Mouse (Mus musculus) cerebellum, postnatal 36 days (tissue): ENCODE results near the gene Cenpt.
A peak's percentile ranks its signal among the peaks of the same experiment; 100 is the strongest.

Source experiments
- DNase-seq, 2 experiments: peaks; one replicate each; pipeline ENCODE4 v3.0.0; 2021 to 2022; ENCODE audit warnings: mixed read lengths in 2 of 2

Gene Cenpt

DNA sequence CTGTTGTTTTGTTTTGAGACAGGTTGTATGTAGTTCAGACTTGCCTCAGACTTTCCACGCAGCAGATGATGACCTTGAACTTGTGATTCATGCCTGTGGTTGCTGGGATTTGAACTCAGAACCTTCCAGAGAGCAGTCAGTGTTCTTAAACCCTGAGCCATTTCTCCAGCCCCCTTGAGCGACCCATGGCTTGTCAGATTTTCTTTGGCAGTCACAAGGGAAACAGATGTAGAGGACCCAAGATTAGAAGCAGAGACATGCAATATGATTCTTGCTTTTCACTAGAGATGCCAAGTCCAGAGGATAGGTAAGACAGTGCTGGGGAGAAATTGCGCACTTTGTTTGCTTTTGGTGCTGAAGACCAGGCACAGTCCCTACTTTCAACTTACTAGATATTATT, at the start of gene Cenpt:
TSS of gene Cenpt (minus strand) at position 101 of the 400 bp plus-strand sequence.
- DNase-seq: no peak

DNA sequence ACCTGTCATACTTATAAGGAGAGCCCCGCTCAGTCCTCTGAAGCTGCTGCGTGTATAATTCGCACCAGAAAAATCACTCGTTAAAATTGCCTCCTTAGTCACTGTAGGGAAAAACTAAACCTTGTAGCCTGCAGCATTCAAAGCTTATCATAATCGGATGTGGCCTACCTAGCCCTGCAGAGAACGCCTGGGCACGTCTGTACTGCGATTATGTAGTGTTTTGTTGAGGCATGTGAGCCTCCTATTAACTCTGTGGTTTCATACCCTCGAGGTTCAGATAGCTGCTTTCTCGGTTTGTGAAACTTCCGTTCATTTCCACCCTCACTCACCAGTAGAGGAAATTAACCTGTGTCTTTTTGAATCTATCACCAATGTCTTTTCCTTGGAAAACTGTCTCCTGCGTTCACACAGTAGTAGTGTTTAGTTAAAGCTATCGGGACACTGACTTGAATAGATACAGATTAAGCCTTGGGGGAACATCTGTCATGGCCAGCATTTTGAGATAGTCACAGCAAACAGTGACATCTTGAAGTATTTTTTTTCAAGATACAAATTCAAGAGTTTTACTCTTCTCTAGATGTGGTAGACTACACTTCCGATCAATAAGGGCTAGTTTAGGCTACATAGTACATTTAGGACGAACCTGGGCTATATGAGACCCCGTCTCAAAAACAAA, 48.0 kb upstream of the Cenpt start:
- no peak for DNase-seq

DNA sequence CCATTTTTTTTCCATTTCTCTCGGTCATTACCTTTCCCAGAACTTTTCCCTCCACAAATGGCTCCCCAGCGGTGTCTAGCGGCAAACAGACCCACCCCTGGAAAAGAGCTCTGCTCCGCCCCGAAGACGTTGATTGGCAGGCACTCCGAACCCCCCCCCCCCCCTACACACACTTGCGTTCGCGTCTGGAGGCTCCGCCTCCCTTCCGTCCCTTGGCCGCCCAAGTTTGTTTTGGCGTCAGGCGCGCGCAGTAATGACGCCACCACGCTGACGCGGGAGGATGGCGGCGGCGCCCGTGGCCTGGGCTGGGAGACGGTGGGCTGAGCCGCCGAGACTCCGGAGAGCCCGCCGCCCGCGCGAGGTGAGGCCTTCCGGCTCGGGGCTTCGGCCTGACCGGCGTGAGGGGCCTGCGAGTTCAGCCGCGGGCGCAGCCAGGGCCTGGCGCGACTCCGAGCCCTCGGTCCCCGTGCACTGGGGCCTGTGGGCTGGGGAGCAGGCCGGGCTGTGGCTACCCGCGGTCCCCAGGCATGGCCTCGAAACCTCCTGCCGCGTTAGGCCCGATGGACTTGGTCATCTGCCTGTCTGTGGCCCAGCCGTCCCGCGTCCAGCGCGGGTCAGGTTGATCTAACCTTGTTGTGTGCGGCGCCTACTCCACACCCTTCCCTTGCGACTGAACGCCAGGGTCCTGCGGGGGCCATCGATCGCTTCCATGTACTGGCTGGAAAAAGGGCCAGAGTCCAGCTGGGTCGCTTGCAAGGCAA, 47.3 kb upstream of the Cenpt start, which contains the start of gene Pskh1:
TSS of gene Pskh1 (plus strand) at position 262 of the 761 bp plus-strand sequence.
- peak; percentile 91 for DNase-seq

DNA sequence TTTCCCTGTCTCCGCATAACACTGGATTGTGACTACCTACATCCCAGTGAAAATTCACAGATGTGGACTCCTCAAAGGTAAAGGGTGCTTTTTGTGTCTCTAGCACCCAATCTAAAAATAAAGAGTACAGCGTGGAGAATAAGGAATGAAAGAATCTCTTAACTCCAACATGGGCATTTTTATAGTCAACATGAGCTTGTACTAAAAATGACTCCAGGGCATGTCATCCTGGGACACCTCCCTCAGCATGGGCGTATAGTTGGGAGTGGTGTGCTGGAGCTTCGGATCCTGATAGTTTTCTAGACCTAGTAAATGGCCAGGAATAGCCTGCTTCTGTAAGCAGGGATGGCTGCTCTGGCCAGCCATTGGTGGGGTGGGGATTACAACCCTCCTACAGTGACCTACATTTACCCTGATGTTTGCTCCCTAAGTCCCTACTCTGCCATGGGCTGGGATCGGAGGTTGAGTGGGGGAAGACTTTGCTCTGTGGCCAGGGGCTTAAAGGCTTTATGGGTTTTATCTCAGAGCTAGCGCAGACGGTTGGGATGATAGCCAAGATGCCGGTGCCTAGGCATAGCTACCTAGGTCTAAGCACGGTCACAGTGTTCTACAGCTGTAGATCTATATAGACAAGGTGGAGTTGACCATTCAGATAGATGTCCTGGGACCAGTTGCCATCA, 44.9 kb upstream of the Cenpt start:
- no peak for DNase-seq

DNA sequence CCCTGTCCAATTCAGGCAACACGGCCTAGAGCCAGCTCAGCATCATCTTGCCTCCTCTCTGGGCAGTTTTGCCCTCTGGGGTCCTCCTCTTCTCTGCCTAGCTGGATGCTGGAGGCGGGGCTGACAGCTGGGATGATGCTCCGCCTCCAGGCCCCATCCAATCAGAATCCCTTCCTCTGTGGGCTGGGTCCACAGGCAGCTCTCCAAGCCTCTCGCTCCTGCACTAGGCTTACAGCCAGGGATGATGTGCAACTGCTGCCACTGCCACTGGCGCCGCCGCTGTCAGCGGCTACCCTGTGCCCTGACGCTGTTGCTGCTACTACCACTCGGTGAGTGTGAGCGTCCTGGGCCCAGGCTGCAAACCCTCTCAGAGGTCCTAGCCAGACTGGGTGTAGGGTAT, 40.3 kb upstream of the Cenpt start, which contains the start of gene Nrn1l:
TSS of gene Nrn1l (plus strand) at position 229 of the 400 bp plus-strand sequence.
- peak in 1 of 2 experiments; percentile 36 for DNase-seq

DNA sequence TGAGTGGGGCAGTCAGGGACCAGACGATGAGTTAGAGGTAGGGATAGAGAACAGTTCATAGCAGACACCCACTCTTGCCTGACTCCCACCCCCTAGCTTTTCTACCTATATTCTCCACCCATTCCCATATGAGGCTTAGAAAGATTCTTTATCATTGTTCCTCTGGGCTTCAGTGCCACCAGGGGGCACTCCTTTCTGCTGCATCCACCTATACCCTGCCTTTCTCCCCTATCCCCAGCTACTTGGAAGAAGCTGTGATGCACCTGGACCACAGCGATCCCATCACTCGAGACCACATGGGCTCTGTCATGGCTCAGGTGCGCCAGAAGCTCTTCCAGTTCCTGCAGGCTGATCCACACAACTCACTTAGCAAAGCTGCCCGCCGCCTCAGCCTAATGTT, 39.4 kb upstream of the Cenpt start:
- DNase-seq: no peak

DNA sequence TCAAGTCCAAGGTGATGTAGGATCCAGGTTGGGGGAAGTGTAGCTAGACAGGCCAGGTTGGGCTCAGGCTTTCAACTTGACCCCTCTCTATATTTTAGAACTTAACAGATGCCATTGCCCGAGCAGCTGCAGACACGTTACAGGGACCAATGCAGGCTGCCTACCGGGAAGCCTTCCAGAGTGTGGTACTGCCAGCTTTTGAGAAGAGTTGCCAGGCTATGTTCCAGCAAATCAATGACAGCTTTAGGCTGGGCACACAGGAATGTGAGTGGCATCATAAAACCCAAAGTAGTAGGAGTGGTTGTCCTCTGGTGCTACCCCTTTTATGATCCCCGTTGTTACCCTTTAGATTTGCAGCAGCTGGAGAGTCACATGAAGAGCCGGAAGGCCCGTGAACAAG, 37.8 kb upstream of the Cenpt start:
- no peak for DNase-seq

DNA sequence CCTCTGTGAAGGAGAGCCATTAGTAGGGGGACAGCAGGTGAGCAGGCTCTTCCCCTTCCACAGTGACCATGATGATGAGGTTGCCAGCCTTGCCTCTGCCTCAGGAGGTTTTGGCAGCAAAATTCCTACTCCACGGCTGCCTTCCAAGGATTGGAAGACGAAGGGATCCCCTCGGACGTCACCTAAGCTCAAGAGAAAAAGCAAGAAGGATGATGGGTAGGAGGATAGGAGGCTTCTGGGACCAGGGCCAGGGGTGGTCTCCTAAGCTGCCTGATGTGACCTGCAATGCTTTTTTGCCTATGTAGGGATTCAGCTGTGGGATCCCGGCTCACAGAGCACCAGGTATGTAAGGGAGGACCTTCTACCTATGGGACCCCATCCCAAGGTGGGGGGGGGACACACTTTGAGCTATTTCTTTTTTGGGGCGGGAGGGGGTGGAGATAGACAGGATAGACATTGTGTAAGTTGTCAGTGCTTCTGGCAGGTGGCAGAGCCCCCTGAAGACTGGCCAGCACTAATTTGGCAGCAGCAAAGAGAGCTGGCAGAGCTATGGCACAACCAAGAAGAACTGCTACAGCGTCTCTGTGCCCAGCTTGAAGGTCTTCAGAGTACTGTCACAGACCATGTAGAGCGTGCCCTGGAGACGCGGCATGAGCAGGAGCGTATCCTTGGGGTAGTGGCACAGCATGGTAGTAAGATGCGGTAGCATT, 36.8 kb upstream of the Cenpt start:
- DNase-seq: no peak

DNA sequence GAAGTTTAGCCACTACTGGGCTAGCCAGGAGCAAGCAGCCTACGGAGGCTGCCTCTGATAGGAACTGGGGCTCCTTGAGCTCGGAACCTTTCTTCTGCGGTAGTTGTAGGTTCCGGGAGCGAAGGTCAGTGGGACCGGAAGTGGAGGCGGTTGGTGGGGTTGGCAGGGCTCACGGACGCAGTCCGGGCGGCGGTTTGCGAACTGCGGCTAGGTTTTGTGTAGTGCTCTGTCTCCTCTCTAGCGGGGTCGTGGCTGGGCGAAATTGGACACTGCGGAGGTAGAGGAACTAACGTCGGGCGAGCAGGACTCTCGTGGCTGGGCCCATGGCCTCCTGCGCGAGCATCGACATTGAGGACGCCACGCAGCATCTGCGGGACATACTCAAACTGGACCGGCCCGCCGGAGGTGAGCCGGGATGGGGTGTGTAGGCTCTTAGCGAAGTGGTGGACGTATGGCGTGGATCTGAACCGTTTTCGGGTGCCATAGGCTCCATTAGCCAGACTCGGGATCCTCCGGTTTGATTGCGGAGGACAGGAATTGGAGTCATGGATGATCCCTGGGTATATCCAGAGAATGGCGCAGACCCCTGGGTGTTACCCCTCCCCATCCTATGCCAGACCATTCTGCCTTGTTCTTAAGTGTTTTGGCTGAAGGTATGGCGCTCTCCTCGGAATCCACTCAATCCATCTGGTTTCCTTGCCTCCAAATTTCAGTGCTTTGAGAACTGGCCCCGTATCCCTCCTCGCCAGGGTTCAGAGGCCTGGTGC, 27.9 kb upstream of the Cenpt start, which contains the start of gene Edc4:
TSS of gene Edc4 (plus strand) at position 128 of the 767 bp plus-strand sequence.
- peak; percentile 86 to 92 for DNase-seq

DNA sequence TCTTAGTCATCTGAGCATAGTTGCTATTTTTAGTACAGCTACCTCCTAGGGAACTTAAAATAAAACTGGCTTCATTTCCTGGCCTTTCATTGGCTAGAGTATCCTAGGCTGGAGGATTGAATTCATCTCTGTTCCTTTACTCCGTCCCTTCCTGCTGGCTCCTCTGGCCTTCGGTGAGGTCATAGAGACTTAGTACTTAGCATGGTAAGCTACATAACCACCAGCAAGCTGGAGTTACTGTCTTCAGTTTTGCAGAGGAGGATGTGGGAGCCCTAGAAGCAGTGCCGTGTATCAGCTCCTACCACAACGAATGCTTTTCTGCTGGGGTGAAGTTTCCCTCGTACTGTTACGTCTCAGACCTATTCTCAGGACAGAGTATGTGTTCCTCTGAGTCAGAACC, 21.2 kb upstream of the Cenpt start:
- peak; percentile 43 to 66 for DNase-seq

DNA sequence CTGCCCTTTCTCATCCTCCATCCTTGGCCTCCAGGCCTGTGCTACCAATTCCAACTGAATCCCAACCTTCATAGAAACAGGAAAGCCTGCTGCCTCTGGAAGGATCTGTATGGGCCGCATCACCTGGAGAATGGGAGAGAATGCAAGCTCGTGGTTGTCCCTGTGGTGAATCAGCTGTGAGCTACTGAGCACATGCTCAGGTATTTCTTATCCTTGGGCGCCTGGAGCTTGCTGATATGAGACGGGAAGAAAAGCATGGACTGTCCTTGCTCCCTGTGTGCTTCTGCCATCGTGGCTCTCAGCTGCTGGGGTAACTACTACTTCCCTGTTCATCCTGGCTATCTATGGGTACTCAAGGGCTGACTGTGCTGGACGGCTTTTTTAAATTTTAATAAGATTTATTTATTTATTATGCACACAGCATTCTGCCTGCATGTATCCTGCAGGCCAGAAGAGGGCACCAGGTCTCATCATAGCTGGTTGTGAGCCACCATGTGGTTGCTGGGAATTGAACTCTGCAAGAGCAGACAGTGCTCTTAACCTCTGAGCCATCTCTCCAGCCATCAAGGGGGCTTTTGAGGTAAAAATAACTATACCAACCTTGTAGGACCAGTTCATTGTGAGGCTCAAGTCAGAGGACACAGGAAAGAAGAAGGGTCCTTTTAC, 13.4 kb upstream of the Cenpt start:
- DNase-seq: no peak

DNA sequence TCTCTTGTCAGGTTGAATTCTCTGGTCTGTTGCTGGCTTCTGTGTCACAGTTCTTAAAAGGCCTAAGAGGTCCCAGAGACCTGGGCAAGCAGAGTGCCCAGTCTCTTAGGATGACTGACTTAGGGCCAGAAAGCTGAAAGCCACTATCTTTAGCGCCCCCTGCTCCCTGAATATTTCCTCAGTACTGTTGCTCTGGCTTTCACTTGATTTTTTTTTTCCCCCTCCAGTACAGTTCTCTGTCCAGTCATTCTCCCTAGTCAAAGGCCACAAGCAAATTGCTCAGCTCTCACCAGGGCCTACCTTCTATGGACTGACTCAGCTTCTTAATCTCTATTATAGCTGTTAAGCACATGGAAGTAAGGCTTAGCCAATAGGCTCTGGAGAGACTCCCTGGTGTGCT, 8.9 kb upstream of the Cenpt start:
- DNase-seq: no peak

DNA sequence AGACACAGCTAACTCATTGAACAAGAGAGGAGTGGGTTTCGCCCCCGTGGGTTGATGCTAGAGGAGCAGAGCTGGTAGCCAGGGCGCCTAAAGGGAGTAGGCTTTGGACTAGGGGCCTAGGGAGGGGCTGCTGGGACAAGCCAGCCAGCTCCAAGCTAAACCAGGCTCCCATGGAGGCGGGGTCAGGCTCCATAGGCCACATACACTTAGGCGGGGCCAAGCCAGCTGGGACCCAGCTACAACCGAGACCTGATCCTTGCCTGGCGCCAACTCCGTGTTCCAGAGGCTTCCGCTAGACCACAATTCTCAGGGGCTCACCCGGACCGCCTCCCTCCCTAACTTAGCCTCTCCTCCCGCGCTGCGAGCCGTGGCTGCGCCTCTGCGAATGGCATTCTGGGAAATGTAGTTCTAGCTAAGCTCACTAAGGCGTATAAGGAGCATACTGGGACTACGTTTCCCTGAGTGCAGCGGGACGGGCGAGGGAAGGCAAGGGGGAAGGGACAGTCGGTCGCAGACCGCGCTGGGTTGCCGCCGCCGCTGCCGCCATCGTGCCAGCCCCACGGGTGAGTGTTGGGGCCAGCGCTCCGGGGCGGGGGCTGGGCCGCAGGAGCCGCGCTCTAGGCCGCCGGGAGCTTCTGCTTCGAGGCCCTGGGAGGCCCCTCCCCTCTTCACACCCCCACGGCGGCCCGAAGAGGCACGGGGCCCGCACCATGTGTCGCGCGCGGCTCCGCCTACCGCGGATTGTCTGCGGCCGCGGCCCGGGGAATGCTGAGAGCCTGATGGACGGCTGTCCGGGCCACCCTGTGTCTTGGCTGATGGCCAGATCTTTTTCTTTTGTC, 7.3 kb upstream of the Cenpt start, which contains the start of gene Nutf2:
TSS of gene Nutf2 (plus strand) at position 438 of the 839 bp plus-strand sequence.
- DNase-seq: peak; percentile 85 to 89

DNA sequence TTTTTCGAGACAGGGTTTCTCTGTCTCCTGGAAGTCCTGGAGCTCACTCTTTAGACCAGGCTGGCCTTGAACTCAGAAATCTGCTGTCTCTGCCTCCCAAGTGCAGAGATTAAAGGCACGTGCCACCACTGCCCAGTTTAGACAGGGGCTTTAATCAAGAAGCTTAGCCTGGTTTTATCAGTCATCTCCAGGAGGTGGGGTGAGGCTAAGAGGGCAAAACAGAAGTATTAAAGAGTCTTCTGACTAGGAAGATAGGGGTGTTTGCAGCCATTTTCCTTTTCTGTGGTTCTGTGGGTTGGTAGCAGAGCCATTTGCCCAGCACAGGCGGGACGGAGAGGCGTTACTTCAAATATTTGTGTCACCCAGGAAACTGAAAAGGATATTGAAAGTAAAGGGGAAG, 6.2 kb upstream of the Cenpt start:
- no peak for DNase-seq

DNA sequence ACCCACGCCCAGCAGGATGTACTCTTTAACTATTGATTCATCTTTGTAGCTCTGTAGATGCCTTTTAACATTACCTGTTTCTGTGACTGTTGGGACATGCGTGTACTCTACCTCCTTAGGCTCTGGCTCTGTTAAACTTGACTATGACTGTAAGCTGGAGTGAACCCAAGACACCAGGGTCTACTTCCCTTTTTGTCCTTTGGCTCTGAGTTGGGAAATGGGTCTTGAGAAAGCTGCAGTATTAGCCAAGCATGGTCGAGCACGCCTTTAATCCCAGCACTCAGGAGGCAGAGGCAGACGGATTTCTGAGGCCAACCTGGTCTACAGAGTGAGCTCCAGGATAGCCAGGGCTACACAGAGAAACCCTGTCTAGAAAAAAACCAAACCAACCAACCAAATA, 5.4 kb upstream of the Cenpt start:
- DNase-seq: no peak

DNA sequence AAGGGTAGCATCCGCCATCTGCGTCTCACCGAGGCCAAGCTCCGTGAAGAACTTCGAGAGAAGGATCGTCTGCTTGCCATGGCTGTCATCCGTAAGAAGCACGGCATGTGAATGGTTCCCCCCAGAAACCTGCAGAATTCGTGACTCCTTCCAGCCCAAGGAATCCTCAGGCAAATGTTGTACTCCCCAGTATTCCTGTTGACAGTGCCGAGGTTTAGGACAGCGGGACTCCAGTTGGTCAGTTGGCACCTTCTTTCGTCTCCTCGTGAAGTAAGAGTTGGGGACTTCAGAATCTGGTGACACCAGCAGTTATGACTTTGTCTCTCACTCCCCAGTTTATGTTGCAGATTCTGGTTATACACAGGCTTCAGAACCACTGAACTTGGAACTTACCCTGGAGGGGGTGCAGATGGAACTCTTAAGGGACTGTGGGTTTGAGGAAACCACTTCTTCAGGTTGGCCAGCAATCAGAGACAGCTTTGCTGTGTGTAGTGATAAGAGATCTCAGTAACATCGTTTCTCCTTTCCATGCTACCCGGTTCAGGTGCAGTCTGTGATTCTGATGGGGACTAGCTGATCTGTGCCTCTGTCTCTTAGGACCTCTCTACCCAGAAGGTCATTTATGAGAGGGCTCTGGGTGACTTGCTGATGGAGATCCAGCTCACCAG, 3.2 kb upstream of the Cenpt start:
- no peak for DNase-seq

DNA sequence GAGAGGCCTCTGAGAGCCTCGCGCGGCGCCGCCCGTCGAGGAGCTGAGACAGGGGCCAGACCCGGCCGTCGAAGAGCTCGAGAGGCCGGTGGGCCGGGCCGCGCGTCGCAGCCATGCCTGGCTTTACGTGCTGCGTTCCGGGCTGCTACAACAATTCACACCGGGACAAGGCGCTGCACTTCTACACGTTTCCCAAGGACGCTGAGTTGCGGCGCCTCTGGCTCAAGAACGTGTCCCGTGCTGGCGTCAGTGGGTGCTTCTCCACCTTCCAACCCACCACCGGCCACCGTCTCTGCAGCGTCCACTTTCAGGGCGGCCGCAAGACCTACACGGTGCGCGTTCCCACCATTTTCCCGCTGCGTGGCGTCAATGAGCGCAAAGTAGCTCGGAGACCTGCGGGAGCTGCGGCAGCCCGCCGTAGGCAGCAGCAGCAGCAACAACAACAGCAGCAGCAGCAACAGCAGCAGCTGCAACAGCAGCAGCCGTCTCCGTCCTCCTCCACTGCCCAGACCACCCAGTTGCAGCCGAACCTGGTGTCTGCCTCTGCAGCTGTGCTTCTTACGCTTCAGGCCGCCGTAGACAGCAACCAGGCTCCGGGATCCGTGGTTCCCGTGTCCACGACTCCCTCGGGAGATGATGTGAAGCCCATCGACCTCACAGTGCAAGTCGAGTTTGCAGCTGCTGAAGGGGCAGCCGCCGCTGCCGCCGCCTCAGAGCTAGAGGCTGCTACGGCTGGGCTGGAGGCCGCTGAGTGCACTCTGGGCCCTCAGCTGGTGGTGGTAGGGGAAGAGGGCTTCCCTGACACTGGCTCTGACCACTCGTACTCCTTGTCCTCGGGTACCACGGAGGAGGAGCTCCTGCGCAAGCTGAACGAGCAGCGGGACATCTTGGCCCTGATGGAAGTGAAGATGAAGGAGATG, 2.4 kb upstream of the Cenpt start:
- peak; percentile 45 to 50 for DNase-seq

DNA sequence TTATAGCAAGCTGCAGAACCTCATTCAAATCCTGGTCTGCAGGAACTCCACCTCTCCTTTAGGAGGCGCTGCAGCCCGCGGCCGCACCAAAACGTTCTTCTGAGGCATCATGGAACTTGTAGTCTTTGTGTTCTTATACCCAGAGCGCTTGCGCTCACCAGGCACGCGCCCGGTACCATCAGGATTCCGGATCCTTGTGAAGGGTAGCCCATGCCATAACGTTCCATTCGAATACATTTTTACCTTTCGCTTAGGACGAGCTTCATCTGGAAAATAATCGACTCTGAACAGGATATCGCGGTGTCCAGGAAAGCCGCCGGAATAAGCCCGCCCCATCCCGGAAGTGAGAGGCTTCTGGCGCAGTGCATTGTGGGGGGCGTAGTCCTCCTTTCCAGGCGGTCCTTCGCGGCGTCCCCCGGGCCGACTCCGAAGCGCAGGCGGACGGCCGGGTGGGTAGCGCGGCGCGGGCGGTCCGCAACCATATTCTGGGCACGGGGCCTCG, 1.7 kb upstream of the Cenpt start, which contains the start of gene Thap11:
TSS of gene Thap11 (plus strand) at position 418 of the 502 bp plus-strand sequence.
- DNase-seq: peak; percentile 90
